Mouse (Mus musculus) kidney, embryonic 15.5 days (tissue): ENCODE measurements around the gene Irf2. TPM values are rescaled to one million over a fixed set of nuclear protein-coding genes. Genes with fewer than 3 reads are reported as not detected.

ENCODE experiments used
- ATAC-seq: fragments of 200-750 bp; cut with Nextera tagmentation; replicated peaks from 2 replicates; pipeline ENCODE4 v1.8.0; 2017; ENCODE audit warnings: moderate TSS enrichment; ENCODE audit not compliant: low FRiP score
- H3K27ac ChIP-seq: fragments of 300-500 bp; sonication (generic); 2 replicates; pipeline ENCODE4 v1.5.1; 2015; ENCODE audit warnings: mild to moderate bottlenecking, inconsistent platforms
- H3K27me3 ChIP-seq: fragments of 300-500 bp; sonication (generic); 2 replicates; pipeline ENCODE4 v1.6.1; 2015; ENCODE audit warnings: inconsistent platforms
- H3K36me3 ChIP-seq: fragments of 300-500 bp; sonication (generic); 2 replicates; pipeline ENCODE4 v1.6.1; 2015; ENCODE audit warnings: inconsistent platforms
- H3K4me1 ChIP-seq: fragments of 300-500 bp; sonication (generic); 2 replicates; pipeline ENCODE4 v1.6.1; 2015; ENCODE audit warnings: inconsistent platforms
- H3K4me2 ChIP-seq: fragments of 300-500 bp; sonication (generic); 2 replicates; pipeline ENCODE4 v1.6.1; 2015; ENCODE audit warnings: moderate library complexity, mild to moderate bottlenecking, inconsistent platforms
- H3K4me3 ChIP-seq: fragments of 300-500 bp; sonication (generic); replicated peaks from 2 replicates; pipeline ENCODE4 v1.5.1; 2015; ENCODE audit warnings: mild to moderate bottlenecking, inconsistent platforms
- H3K9ac ChIP-seq: fragments of 300-500 bp; sonication (generic); 2 replicates; pipeline ENCODE4 v1.6.1; 2015; ENCODE audit warnings: mild to moderate bottlenecking, inconsistent platforms
- H3K9me3 ChIP-seq: fragments of 300-500 bp; sonication (generic); replicated peaks from 2 replicates; pipeline ENCODE4 v1.6.1; 2016; ENCODE audit warnings: inconsistent platforms
- WGBS: fragments of 180-500 bp; shearing (Covaris S2); methylation state at CpG from one replicate; pipeline ENCODE4 v1.1.7; 2015; ENCODE audit warnings: mixed read lengths; 5-methylcytosine and 5-hydroxymethylcytosine counted together
- polyA plus RNA-seq: library from polyadenylated mRNA; unstranded; fragments of >200 nt; fragmentation: Nextera tagmentation; extraction: Ambion mirVana; gene quantifications from 2 replicates; pipeline ENCODE4 v1.2.1, GENCODE M21; 2015

Irf2 gene
- polyA plus RNA-seq, 1 experiment from 2014 or later = 18.4 TPM

DNA sequence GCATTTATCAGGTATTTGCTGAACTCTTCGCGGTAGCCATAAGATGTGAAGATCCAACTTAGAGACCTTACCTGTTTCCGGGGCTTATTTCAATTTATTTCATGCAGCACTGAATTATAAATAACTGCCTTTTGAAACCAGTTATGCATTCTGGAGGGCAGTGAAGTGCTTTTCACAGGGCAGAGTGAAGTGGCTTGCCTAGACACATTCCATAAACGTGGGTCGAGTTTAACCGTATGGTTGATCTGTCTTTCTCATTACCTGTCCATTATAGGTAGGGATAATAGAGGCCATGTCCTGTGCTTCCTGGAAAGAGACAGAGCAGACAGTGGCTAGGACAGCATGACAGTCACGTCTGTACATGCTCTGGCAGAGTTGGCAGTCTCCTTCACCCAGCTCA, 20.0 kb downstream of the Irf2 start:
- no peak overlapping the region for H3K4me2 ChIP-seq
- H3K4me3 ChIP-seq = no peak overlapping the region
- H3K4me1 ChIP-seq = peaks cover 11% of the 10 kb centered on the region
- H3K27ac ChIP-seq = no peak overlapping the region
- H3K9ac ChIP-seq = no peak overlapping the region
- H3K27me3 ChIP-seq = no peaks in the 10 kb centered on the region
- H3K9me3 ChIP-seq = no peaks in the 10 kb centered on the region
- H3K36me3 ChIP-seq = peaks cover 5% of the 10 kb centered on the region; the same call in 1 of the 2 replicates
- no peak for ATAC-seq
- WGBS = 93% methylated on average over 7 of the region's 7 CpGs

DNA sequence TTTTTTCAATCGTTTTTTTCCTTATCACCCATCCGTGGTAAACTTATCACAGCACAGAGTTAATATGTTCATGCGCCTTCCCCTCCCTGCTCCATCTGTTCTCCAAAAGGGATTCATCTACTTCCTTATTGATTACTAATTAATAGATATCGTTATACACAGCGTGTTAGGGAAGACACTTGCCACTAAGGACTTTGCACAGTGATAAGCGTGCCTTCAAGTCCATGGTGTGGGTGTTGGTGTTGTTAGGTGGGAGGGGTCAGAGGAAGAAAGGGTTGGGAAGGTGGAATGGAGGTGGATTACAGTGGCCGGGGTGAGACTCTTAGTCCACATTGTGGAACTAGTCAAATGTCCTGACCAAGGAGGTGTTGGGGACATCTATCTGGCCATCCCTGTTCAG, 21.2 kb downstream of the Irf2 start:
- no peak overlapping the region for H3K4me2 ChIP-seq
- H3K4me1 ChIP-seq = peaks cover 8% of the 10 kb centered on the region
- no peaks in the 10 kb centered on the region for H3K9me3 ChIP-seq
- H3K27me3 ChIP-seq = no peaks in the 10 kb centered on the region
- H3K36me3 ChIP-seq = peaks cover 5% of the 10 kb centered on the region; the same call in 1 of the 2 replicates
- no peak for ATAC-seq
- no peak overlapping the region for H3K4me3 ChIP-seq
- 91% methylated on average over 7 of the region's 7 CpGs for WGBS
- H3K9ac ChIP-seq = no peak overlapping the region
- H3K27ac ChIP-seq = no peak overlapping the region

DNA sequence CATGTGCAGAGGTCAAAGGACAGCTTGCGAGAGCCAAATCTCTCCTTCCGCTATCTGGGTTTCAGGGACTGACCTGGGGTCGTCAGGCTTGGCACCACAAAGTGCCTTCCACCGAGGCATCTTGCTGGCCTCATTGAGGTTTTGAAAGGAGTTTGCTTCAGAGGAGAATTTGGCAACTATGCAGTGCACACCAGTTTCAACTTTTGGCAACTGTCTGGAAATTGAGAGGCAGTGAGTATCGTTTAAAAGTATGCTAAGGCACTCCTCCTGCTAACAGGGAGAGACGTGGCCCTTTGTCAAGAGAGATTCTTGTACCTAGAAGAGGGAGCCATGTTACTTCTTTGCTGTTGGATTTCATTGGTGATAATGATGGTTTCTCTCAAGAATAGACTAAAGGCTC, 21.9 kb downstream of the Irf2 start:
- peaks cover under 1% of the 10 kb centered on the region; the same call in 1 of the 2 replicates for H3K4me1 ChIP-seq

DNA sequence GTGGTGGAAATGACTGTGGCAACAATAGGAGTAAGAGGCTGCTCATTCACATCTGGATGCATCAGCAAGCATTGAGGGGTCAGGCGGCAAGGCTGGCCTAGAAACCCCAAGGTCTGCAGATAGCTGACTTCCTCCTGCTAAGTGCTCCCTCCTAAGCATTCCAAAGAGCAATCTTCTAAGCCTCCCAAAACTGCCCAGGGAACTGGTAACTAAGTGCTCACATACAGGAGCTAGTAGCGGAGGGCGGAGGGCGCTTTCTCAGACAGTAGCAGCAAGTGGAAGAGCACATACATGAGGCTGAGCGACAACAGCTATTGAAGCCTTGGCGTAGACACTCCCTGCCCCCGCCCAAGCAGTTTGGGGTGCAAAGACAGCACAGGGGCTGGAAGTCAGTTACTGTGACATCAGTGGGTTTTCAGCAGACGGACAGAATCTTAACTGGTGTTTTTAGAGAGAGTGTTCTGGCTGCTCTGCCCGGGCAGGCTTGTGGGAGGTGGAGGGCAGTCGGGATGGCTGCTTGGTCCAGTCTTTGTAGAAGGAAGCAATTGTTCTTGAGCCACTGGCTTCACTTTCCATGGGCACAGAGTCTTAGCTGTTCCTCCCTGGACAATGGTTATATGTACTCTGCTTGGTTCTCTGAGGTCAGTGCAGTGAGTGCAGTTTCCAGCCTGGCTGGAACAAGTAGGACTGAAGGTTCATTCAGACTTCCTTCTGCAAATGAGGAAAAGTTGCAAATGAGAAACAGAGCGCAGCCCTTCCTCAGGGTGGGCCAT, 30.1 kb downstream of the Irf2 start:
- Histone ChIP-seq H3K36me3 (no peaks in the 10 kb centered on the region), H3K9me3 (no peaks in the 10 kb centered on the region), H3K4me1 (peaks cover 8% of the 10 kb centered on the region; the same call in 1 of the 2 replicates), H3K27me3 (no peaks in the 10 kb centered on the region), H3K9ac (no peak overlapping the region), H3K4me2 (no peak overlapping the region), H3K27ac (peak overlapping the region; percentile 34; the same call in 1 of the 2 replicates), H3K4me3 (no peak overlapping the region)
- ATAC-seq = no peak
- WGBS = 72% methylated on average over 11 of the region's 11 CpGs

More for the DNA sequence above, 21.9 kb downstream of the Irf2 start:
- no peaks in the 10 kb centered on the region for H3K9me3 ChIP-seq
- WGBS = 77% methylated on average over 6 of the region's 6 CpGs
- ATAC-seq = no peak
- H3K4me2 ChIP-seq = no peak overlapping the region
- H3K36me3 ChIP-seq = peaks cover 5% of the 10 kb centered on the region; the same call in 1 of the 2 replicates
- no peak overlapping the region for H3K27ac ChIP-seq
- no peak overlapping the region for H3K9ac ChIP-seq
- H3K4me3 ChIP-seq = no peak overlapping the region
- H3K27me3 ChIP-seq = no peaks in the 10 kb centered on the region

DNA sequence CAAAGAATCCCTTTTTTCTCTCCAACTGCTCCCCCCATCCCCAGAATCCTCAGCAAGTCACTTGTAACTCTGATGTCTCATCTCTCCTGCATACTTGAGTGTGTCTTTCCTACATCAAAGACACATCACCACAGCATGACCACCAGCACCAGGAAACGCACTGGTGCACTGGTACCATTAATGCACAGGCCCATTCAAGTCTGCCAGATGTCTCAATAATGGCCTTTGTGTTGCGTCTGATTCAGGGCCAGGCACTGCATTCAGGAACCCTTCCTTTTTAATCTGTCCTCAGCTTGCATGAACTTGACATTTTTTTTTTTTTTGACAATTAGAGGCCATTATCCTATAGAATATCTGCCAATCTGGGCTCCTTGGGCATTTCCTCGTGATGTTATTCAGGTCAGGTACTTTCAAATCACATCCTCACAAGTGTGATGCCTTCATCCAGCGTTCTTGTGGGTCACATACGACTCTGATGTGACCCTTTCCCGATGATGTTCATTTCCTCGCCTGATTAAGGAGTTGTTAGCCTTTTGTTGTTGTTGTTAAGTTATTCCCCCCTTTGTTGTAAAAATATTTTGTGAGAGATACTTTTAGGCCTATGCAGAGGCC, 31.5 kb downstream of the Irf2 start:
- no peak overlapping the region for H3K27ac ChIP-seq
- no peaks in the 10 kb centered on the region for H3K9me3 ChIP-seq
- no peak overlapping the region for H3K9ac ChIP-seq
- no peak overlapping the region for H3K4me3 ChIP-seq
- no peaks in the 10 kb centered on the region for H3K27me3 ChIP-seq
- 86% methylated on average over 7 of the region's 7 CpGs for WGBS
- H3K4me2 ChIP-seq = no peak overlapping the region
- no peaks in the 10 kb centered on the region for H3K36me3 ChIP-seq
- H3K4me1 ChIP-seq = peaks cover 8% of the 10 kb centered on the region; the same call in 1 of the 2 replicates
- ATAC-seq = no peak

DNA sequence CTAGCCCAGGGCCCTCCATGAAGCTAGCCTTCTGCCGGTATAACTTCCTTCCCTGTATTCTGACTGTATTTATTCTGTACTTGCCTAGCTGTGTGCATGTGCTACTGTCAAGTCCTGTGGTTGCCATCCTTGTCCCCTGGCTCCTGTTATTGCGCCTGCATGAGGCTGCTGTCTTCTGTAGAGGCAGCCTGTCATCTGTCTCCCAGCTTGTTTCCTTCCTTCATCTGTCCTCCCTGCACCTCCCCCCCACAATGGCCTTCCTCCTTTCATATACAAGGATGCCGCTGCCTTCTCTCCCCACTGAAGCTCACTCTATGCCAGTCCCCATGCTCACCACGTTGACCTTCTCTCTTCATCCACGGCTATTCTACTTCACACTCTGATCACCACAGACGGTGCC, 33.3 kb downstream of the Irf2 start:
- H3K4me2 ChIP-seq = no peak overlapping the region
- H3K27me3 ChIP-seq = no peaks in the 10 kb centered on the region
- no peak overlapping the region for H3K9ac ChIP-seq
- peaks cover 8% of the 10 kb centered on the region; the same call in 1 of the 2 replicates for H3K4me1 ChIP-seq
- H3K36me3 ChIP-seq = no peaks in the 10 kb centered on the region
- WGBS = 86% methylated on average over 6 of the region's 6 CpGs
- no peak overlapping the region for H3K27ac ChIP-seq
- H3K9me3 ChIP-seq = no peaks in the 10 kb centered on the region
- ATAC-seq = no peak
- H3K4me3 ChIP-seq = no peak overlapping the region

DNA sequence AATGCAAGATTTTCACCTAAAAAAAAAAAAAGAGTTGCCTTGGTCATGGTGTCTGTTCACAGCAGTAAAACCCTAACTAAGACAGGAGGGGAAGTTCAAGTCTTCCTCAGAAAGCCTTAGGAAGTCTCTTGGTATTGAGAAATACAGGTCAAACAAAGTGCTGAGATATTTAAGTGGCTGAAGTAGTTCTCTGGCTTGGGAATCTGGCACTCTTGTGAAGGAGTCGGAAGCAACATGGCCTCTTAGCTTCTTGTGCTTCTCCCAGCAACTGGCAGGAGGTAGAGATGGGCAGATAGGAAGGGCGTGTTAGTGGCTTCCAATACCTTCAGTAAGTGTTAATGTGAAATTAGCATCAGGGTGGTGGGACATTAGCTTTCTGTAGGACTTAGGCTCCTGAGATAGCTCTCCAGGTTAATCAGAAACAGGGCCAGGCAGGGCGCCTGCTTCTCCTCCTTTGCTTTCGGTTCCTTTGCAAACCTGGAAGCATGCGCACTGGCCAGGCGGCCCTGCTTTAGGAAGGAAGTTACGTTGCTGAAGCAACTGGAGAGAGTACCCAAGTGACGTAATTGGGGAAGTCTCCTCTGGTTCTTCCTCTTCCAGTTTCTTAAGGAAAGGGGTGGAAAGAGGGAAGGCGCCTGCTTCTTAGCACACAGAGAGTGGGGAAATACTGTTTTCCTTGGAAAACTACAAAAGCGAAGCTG, 38.4 kb downstream of the Irf2 start:
- Histone ChIP-seq H3K27me3 (no peaks in the 10 kb centered on the region), H3K9me3 (no peaks in the 10 kb centered on the region), H3K27ac (peak overlapping the region; percentile 18; the same call in 1 of the 2 replicates), H3K36me3 (peaks cover 12% of the 10 kb centered on the region), H3K4me2 (no peak overlapping the region), H3K4me1 (peaks cover 3% of the 10 kb centered on the region; the same call in 1 of the 2 replicates), H3K4me3 (no peak overlapping the region), H3K9ac (no peak overlapping the region)
- 77% methylated on average over 10 of the region's 10 CpGs for WGBS
- no peak for ATAC-seq

DNA sequence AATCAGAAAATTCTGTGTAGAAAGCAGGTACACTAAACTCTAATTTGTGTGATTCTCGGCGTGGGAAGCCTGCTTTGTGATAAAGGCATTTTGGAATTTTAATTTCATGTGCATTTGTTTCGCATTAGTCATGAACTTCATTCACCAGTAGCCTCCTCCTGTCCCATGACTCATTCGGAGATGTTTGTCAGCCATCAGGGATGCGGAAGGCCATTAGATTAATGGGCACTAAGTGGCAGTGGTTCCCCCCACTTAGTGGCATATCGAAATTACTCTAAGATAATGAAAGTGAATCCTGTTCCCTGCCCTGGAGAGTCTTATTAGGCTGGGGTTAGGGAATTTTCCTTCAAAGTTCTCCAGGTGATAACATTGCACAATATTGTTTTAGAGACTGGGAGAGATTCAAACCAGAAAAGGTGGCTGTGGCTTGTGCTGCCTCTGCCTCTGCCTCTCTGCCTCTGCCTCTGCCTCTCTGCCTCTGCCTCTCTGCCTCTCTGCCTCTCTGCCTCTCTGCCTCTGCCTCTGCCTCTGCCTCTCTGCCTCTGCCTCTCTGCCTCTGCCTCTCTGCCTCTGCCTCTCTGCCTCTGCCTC, 41.6 kb downstream of the Irf2 start:
- Histone ChIP-seq H3K4me3 (no peak overlapping the region), H3K27ac (no peak overlapping the region), H3K27me3 (no peaks in the 10 kb centered on the region), H3K4me1 (peaks cover 3% of the 10 kb centered on the region; the same call in 1 of the 2 replicates), H3K4me2 (no peak overlapping the region), H3K36me3 (peaks cover 12% of the 10 kb centered on the region), H3K9ac (no peak overlapping the region), H3K9me3 (no peaks in the 10 kb centered on the region)
- 80% methylated on average over 6 of the region's 6 CpGs for WGBS
- ATAC-seq = no peak

DNA sequence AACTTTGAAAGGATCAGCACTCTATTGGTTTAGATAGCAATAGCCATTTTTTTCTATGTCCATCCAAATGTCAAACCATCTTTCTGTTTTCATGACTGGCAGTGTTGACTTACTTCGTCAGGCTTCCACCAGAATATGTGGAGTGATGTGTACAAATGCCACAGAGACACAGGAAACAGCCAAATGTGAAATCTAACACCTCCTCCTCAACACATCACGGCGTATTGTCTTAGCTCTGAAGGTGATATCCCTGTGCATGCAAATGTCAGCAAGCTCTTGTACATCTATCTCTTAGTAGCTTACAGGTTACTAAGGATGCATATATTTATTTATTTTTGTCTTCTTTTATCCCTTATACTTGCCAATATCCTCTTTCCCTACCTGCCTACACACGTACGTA, 42.7 kb downstream of the Irf2 start:
- 82% methylated on average over 5 of the region's 5 CpGs for WGBS
- Histone ChIP-seq H3K4me1 (peaks cover 3% of the 10 kb centered on the region; the same call in 1 of the 2 replicates), H3K4me2 (no peak overlapping the region), H3K9ac (no peak overlapping the region), H3K27me3 (no peaks in the 10 kb centered on the region), H3K27ac (no peak overlapping the region), H3K36me3 (peaks cover 12% of the 10 kb centered on the region), H3K4me3 (no peak overlapping the region), H3K9me3 (no peaks in the 10 kb centered on the region)
- ATAC-seq = no peak

DNA sequence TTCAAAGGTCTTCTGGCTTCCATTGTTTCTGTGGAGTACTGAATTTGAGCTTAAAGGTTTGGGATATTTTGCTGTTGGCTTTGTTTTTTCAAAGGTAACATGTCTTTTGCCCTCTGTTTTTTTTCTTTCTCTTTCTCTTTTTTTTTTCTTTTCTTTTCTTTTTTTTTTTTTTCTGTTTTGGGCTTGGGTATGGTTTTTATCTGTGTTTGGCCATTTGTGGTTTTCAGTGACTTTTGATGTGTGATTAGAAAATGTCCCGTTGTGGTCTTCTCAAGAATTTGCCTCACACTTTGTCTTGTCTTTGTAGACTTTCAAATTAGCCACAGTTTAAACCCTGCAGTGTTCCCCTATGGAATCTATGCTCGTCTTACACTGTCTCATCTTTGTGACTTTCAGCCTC, 45.5 kb downstream of the Irf2 start:
- Histone ChIP-seq H3K4me2 (no peak overlapping the region), H3K36me3 (peaks cover 11% of the 10 kb centered on the region), H3K9ac (no peak overlapping the region), H3K9me3 (no peaks in the 10 kb centered on the region), H3K4me3 (no peak overlapping the region), H3K4me1 (peaks cover 3% of the 10 kb centered on the region; the same call in 1 of the 2 replicates), H3K27me3 (no peaks in the 10 kb centered on the region), H3K27ac (no peak overlapping the region)
- no peak for ATAC-seq
- 68% methylated on average over 2 of the region's 2 CpGs for WGBS

DNA sequence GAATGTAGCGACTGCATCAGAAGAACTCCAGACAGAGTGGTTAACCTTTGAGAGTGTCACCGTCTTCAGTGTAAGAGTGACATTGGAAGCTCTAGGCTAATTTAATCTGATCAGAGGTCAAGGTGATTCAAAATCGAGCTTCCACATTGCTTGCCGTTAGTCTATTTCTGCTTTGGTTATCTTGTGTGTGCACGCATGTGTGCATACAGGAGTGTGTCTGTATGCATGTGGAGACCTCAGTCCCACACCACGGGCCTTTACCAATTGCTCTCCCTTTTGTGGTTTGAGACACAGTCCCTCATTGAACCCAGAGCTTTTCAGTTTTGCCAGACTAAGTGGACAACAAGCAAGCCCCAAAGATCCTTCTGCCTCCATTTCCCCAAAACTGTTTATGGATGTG, 46.4 kb downstream of the Irf2 start:
- ATAC-seq = no peak
- H3K4me3 ChIP-seq = no peak overlapping the region
- H3K27me3 ChIP-seq = no peaks in the 10 kb centered on the region
- no peaks in the 10 kb centered on the region for H3K9me3 ChIP-seq
- no peak overlapping the region for H3K27ac ChIP-seq
- no peaks in the 10 kb centered on the region for H3K4me1 ChIP-seq
- no peak overlapping the region for H3K9ac ChIP-seq
- peaks cover 6% of the 10 kb centered on the region; the same call in 1 of the 2 replicates for H3K36me3 ChIP-seq
- H3K4me2 ChIP-seq = no peak overlapping the region
- 87% methylated on average over 6 of the region's 6 CpGs for WGBS
